Mouse (Mus musculus) cerebellum, adult 9-10 months (tissue): ENCODE measurements around the gene Pknox2.

Experiments used
- DNase-seq: peaks from one replicate; pipeline ENCODE4 v3.0.0; 2022

Pknox2 gene

GRCm38 (mm10) chr9:37147359-37147685, at the start of gene Pknox2:
Gene Pknox2, minus strand, starts transcription at chr9:37147407.
- peak; percentile 91 for DNase-seq

- no peak for DNase-seq
Measured at GRCm38 (mm10) chr9:37188024-37188423, 40.8 kb upstream of the Pknox2 start.

GRCm38 (mm10) chr9:37187407-37187806, 40.2 kb upstream of the Pknox2 start:
- no peak for DNase-seq

DNA sequence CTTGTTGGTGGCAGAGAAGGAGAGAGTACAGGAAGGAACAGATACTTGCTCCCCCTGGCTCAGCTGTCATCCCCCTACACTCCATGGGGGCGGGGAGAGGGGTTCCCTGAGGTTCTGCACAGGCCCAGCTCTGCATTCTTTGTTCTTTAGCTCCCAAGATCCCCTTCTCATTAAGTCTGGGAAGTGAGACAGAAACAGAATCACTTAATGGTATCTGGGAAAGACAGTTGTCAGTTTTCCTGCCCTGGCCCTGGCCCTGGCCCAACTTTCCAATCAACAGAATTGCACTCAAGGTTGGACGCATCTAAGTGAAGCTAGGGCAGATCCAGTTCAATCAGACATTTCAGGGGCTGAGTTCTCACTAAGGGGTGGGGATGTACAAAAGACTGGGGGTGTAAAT, 36.0 kb upstream of the Pknox2 start:
- DNase-seq = no peak

- no peak for DNase-seq
Measured at GRCm38 (mm10) chr9:37181596-37181995, 34.4 kb upstream of the Pknox2 start.

- DNase-seq = no peak
Measured at GRCm38 (mm10) chr9:37179596-37179995, 32.4 kb upstream of the Pknox2 start.

GRCm38 (mm10) chr9:37178911-37179310, 31.7 kb upstream of the Pknox2 start:
- no peak for DNase-seq

DNA sequence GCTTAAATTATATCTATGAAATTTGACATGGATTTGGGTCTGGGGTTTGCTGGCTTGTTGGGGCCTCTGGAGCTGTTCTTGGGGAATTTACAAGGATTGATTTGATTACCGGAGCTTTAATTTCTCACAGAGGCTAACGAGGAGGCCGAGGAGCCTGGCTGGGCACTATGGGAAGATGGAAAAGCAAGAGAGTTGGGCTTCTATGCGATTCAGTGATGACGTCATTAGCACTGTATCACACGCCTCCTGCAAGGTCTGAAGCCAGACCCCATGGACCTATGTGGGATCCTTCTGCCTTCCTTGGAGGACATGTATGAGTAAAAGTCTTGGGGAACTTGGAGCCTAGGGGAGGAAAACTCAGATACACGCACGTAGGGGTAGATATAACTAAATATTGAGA, 30.3 kb upstream of the Pknox2 start:
- DNase-seq = no peak

- peak; percentile 29 for DNase-seq
Measured at GRCm38 (mm10) chr9:37177107-37177506, 29.9 kb upstream of the Pknox2 start.

DNA sequence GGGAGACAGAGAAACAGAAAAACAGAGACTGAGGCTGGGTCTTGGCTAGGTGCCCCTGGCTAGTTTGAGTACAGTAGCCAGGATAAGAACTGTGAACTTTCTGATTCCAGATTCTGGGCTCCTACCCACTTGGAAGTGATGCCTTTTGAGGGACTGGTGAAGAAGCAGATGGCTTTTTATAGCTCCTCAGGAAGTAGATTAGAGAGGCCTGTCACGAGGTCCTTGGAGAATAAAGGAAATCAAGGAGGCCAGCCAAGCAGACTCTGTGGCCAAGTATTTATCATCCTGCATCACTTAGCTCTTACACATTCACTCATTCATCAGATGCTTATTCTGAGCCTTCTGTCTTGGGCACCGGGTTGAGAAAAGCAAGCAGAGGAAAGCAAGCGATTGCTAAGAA, 28.8 kb upstream of the Pknox2 start:
- no peak for DNase-seq

- no peak for DNase-seq
Measured at GRCm38 (mm10) chr9:37173376-37173775, 26.2 kb upstream of the Pknox2 start.

- DNase-seq = no peak
Measured at GRCm38 (mm10) chr9:37166899-37167298, 19.7 kb upstream of the Pknox2 start.

DNA sequence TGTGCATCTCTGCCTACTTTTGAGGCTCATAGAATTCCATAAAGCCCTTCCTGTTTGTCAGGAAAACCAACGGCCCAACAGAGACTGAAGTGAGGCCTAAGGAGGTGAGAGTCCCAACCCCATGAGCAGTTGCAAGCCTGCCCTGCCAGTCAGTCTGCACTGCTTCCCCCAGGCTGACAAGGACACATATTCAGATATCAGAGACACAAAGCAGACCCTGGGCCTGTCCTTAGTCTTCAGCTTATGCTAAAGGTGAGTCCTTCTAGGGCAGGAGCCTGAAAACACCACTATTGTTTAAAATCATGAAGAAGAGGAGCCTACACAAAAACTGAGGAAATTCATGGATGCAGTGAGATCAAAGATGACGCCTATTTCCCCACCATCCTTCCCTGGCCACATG, 13.5 kb upstream of the Pknox2 start:
- no peak for DNase-seq

DNA sequence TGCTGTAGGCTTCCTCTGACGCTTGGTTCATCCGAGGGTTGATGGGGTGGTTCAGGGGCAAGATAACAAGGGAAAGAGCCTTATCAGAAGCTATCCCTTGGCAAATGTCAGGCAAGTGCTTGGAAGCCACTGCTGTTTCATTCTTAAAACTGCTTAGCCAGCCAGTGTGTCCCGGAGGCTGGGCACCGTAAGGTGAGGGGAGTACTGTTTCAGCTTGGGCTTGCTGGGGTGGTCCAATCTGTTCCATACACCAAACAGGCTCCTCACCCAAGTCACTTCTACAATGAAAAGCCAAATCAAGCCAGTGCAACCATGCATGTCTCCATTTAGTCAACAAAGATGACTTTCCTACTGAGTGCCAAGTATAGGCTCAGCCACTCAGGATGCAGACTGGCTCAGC, 679 bp upstream of the Pknox2 start:
- DNase-seq = no peak

DNA sequence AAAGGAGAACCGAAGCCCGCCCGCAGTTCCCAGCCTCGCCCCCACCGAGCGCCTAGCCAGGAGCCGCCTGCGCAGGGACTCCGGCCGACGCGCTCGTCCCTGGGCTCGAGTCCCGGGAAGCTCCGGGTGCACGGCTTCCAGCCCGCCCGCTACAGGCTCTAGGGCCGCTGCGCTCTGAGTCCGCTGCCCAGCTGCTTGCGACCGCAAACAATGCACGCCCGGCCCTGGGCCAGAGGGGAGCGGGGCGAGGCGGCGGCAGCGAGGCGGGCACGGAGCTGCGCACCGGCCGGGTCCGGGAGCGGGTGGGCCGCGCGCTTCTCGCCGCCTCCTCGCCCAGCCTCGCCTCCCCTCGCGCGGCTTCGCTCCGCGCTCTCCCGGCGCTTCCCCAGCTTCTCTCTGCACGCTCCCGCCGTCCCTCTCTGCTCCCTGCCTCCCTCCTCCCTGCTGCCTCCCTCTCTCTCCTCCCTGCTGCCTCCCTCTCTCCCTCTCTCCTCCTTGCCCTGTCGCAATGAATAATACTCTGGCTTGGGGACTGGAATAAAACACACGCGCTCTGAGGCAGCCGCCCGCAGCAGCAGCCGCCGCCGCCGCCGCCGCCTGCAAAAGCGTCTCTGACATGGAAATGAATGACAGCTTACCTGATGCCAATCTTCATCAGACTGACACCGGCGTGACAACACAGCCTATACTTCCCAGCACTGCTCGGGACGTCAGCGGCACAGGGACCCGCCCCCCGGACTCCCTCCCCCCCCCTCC, 426 bp downstream of the Pknox2 start:
- peak; percentile 84 for DNase-seq

DNA sequence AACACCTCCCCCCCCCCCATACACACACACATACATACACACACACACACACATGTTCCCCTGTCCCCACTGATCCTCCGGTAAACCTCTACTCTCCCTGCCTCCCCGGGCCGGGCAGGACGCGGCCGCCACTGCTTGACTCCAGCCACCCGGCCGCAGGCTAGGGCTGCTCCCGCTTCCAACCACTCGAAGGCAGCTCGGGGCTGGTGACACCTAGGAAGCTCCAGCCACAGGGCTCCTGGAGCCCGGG, 929 bp downstream of the Pknox2 start:
- DNase-seq = peak; percentile 59

- DNase-seq = peak; percentile 55
Measured at GRCm38 (mm10) chr9:37145616-37146352, 1.4 kb downstream of the Pknox2 start.

DNA sequence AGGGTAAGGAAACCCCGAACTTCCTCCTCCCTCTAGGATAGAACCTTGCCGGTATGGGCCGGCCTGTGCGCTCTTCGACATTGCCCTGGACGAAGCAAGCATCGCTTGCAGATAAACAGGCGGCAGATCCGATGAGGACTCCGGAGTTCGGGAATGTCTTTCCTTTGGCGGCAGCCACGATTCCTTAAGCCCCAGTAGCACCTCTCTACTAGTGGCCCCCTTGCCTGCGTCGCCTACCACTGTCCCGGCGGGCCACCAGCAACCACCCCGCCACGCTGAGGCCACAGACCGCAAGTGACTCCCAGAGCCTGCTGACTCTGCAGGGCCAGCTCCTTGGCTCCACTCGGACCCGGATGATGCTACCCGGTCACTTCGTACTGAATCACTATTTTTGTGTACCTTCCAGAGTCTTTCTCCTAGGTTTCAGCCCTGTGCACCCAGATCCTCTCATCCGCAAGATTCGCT, 2.0 kb downstream of the Pknox2 start:
- DNase-seq = peak; percentile 53

DNA sequence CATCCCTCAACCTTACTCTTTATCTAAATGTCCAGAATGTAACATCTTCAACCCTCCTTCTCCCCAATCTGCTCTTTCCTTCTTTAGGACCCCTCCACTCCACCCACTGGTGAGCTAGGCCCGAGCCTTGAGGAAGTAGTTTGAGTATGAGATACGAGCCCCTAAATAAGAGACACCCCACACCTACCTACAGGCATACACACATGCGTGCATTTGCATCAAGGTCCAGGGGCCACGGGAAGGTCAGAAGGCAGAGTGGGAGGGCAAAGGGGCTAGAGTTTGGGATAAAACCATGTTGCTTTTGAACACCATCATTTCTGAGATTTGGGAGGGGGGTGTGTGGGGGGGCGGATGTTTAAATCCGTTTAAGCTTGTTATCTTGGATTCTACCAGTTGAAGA, 2.5 kb downstream of the Pknox2 start:
- DNase-seq = peak; percentile 36

DNA sequence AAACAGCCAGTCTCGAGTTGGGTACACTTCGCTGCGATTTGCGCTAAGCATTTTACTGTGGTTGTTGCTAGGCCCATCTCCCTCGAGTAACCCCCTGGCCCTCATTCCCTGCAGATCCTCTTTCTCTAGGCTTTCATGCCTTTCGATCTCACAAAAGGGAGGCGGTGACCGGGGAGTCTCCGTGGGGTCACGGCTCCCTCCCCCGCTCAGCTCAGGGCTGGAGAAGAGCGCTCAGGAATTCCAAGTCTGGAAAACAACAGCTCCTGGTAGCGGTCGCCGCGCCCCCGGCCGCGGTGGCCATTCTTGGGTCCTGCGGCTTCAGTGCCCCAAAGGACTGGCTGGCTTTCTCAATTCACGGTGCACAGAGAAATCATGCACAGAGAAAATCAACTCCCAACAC, 3.0 kb downstream of the Pknox2 start:
- peak; percentile 37 for DNase-seq

DNA sequence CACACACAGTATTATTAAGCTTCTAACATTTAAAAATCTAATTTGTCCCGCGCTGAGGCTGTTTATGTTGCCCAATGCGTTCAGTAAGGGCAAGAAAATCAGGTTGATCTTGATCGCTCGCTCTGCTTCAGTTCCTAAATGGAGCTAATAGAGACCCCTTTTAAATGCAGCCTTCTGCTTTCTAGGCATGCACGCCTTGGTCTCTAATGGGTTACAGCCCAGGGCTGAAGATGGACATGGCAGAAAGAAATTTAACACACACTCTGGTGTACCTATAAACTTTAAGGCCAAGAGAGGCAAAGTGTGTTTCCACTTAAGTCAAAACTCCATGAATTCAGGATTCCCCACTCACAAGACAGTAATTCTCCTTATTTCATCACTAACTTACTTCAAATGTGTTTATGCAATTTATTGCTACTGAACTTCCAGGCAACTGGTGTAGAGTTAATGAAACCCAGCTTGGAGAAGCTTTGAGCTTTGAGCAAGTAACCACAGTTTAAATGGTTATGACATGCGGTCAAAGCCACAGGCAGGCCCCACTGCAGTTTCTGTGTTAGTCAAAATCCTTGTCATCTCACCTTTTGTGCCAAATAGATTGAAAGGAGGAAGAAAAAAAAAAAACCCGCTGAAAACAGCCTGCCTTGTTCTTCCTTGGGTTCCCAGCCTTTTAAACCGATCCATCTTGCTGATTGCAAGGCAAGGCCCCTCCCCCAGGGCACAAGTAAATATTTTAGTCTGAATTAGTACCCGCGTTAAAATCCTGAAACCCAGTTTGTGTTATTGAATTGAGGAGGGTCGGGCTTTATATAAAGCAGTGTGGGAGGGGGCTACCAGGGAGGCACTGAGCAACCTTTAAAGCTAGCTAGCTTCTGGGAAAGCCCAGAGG, 3.9 kb downstream of the Pknox2 start:
- peak; percentile 26 for DNase-seq

DNA sequence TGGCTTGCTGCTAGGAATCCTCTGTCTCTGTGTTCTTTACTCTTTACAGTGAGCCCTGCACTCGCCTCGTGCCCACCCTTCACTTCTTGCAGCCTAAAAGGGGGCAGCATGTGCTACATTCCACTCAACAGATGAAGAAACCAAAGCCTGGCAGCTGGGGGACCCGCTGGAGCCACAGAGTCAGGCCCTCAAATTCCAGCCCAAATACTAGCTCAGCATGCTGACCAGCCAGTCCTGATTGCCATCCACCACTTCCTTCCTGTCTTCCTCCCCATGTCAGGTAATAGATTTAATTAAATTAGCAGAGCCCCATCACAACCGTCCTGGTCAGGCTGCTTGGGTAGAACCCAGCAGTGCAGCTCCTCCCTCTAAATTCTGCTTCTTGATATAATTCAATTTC, 5.1 kb downstream of the Pknox2 start:
- no peak for DNase-seq

- DNase-seq = no peak
Measured at GRCm38 (mm10) chr9:37140464-37141181, 6.6 kb downstream of the Pknox2 start.
